Mouse (Mus musculus): Measurements from ENCODE around the gene Mad2l1bp.

The Mad2l1bp gene

GRCm38 (mm10) chr17:46110402-46111289, 42.7 kb downstream of the Mad2l1bp start, which contains the start of gene Mrps18a:
Mrps18a (plus strand) TSS chr17:46110986.
- DNase-seq (ENCODE audit: low read depth, low spot score) = peak; percentile 83

- DNase-seq (ENCODE audit: low read depth, low spot score) = no peak
Observed at GRCm38 (mm10) chr17:46108286-46108685, 45.1 kb downstream of the Mad2l1bp start.

- DNase-seq (ENCODE audit: low read depth, low spot score) = peak; percentile 80
Observed at GRCm38 (mm10) chr17:46104487-46104886, 48.9 kb downstream of the Mad2l1bp start.

GRCm38 (mm10) chr17:46102608-46103159, 50.7 kb downstream of the Mad2l1bp start:
- DNase-seq (ENCODE audit: low read depth, low spot score) = peak; percentile 26

GRCm38 (mm10) chr17:46101906-46102305, 51.4 kb downstream of the Mad2l1bp start:
- peak; percentile 30 for DNase-seq (ENCODE audit: low read depth, low spot score)

GRCm38 (mm10) chr17:46098525-46098924, 54.8 kb downstream of the Mad2l1bp start:
- DNase-seq (ENCODE audit: low read depth, low spot score) = no peak

Data from mesoderm, embryonic 11.5 days (tissue).